Mouse (Mus musculus): ENCODE results near the gene Cpsf6. TPM values are rescaled to one million over a fixed set of nuclear protein-coding genes. Genes with fewer than 3 reads are reported as not detected.

Gene Cpsf6
- polyA plus RNA-seq, 1 experiment from 2014 or later, result 164 TPM

GRCm38 (mm10) chr10:117402403-117403333 lies 22.9 kb upstream of the Cpsf6 start:
- Histone ChIP-seq H3K36me3 (no peaks in the 10 kb centered on the region), H3K4me2 (no peak overlapping the region), H3K9ac (no peak overlapping the region), H3K4me1 (no peaks in the 10 kb centered on the region), H3K27ac (no peak overlapping the region), H3K27me3 (no peaks in the 10 kb centered on the region), H3K4me3 (replicated peaks) (no peak overlapping the region), H3K9me3 (replicated peaks) (no peaks in the 10 kb centered on the region)
- 75% methylated on average over 20 of the region's 20 CpGs for WGBS
- ATAC-seq (replicated peaks; ENCODE audit: low FRiP score), result no peak

- Histone ChIP-seq H3K9ac (no peak overlapping the region), H3K36me3 (no peaks in the 10 kb centered on the region), H3K4me3 (replicated peaks) (no peak overlapping the region), H3K4me2 (no peak overlapping the region), H3K4me1 (peaks cover 5% of the 10 kb centered on the region; the same call in 1 of the 2 replicates), H3K27ac (no peak overlapping the region), H3K27me3 (no peaks in the 10 kb centered on the region), H3K9me3 (replicated peaks) (no peaks in the 10 kb centered on the region)
- ATAC-seq (replicated peaks; ENCODE audit: low FRiP score), result no peak
- 83% methylated on average over 4 of the region's 4 CpGs for WGBS
Observed at GRCm38 (mm10) chr10:117401364-117401763, 21.5 kb upstream of the Cpsf6 start.

GRCm38 (mm10) chr10:117400246-117400954 lies 20.6 kb upstream of the Cpsf6 start:
- H3K27me3 ChIP-seq, result no peaks in the 10 kb centered on the region
- no peak for ATAC-seq (replicated peaks; ENCODE audit: low FRiP score)
- H3K4me3 ChIP-seq (replicated peaks), result no peak overlapping the region
- no peaks in the 10 kb centered on the region for H3K9me3 ChIP-seq (replicated peaks)
- no peak overlapping the region for H3K9ac ChIP-seq
- no peak overlapping the region for H3K4me2 ChIP-seq
- no peak overlapping the region for H3K27ac ChIP-seq
- 85% methylated on average over 4 of the region's 4 CpGs for WGBS
- H3K4me1 ChIP-seq, result peaks cover 6% of the 10 kb centered on the region; the same call in 1 of the 2 replicates
- no peaks in the 10 kb centered on the region for H3K36me3 ChIP-seq

DNA sequence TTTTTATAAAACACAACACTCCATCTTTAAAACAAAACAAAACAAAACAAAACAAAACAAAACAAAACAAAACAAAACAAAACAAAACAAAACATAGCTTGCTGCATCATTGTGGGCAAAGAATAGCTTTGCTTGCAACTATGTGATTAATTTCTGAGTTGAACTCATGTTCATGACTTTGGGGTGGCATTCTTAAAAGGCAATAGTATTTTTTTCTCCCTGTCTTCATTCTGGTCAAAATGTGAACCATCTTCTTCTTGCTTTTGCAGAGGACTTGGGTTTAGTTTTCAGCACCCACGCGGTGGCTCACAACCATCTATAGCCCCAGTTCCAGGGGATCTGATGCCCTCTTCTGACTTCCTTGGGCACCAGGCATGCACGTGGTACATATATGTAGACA lies 20.0 kb upstream of the Cpsf6 start:
- Histone ChIP-seq H3K36me3 (no peaks in the 10 kb centered on the region), H3K9me3 (replicated peaks) (no peaks in the 10 kb centered on the region), H3K9ac (no peak overlapping the region), H3K27me3 (no peaks in the 10 kb centered on the region), H3K4me3 (replicated peaks) (no peak overlapping the region), H3K27ac (no peak overlapping the region), H3K4me2 (no peak overlapping the region), H3K4me1 (peaks cover 6% of the 10 kb centered on the region; the same call in 1 of the 2 replicates)
- ATAC-seq (replicated peaks; ENCODE audit: low FRiP score), result no peak
- WGBS, result 91% methylated on average over 3 of the region's 3 CpGs

- Histone ChIP-seq H3K4me1 (peaks cover 6% of the 10 kb centered on the region; the same call in 1 of the 2 replicates), H3K36me3 (no peaks in the 10 kb centered on the region), H3K27ac (no peak overlapping the region), H3K4me2 (no peak overlapping the region), H3K27me3 (no peaks in the 10 kb centered on the region), H3K9ac (no peak overlapping the region), H3K9me3 (replicated peaks) (no peaks in the 10 kb centered on the region), H3K4me3 (replicated peaks) (no peak overlapping the region)
- no peak for ATAC-seq (replicated peaks; ENCODE audit: low FRiP score)
- WGBS, result 72% methylated on average over 1 of the region's 2 CpGs
Observed at GRCm38 (mm10) chr10:117399196-117399595, 19.4 kb upstream of the Cpsf6 start.

DNA sequence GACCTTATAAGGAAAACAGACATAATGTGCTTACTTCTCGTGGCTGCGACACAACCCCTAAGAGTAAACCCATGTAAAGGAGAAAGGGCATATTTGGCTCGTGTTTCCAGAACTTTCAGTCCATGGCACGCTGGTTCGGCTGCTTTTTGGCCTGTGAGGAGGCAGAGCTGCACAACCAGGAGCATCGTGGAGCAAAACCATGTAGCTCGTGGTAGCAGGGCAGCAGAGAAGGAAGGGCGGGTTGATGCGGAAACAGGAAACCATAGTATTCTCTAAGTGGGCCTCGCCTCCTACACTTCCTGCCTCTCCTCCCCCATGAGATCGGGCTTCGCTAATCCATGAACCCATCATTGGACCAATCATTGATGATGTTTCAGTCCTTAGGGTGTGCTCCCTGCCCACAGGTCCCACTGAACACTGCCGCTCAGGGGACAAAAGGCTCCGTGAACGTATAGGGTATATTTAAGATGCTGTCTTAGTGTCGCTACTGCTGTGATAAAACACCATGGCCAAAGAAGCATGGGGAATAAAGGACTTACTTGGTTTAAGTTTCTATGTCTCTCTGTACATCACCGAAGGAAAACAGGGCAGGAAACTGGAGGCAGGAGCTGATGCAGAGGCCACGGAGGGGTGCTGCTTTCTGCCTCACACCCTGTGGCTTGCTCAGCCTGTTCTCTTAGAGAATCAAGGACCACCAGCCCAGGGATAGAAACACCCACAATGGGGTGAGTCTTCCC lies 18.4 kb upstream of the Cpsf6 start:
- no peak overlapping the region for H3K4me2 ChIP-seq
- H3K27me3 ChIP-seq, result no peaks in the 10 kb centered on the region
- no peaks in the 10 kb centered on the region for H3K9me3 ChIP-seq (replicated peaks)
- H3K27ac ChIP-seq, result no peak overlapping the region
- H3K36me3 ChIP-seq, result no peaks in the 10 kb centered on the region
- no peak overlapping the region for H3K4me3 ChIP-seq (replicated peaks)
- H3K9ac ChIP-seq, result no peak overlapping the region
- ATAC-seq (replicated peaks; ENCODE audit: low FRiP score), result no peak
- peaks cover 12% of the 10 kb centered on the region; the same call in 1 of the 2 replicates for H3K4me1 ChIP-seq
- WGBS, result 67% methylated on average over 18 of the region's 18 CpGs

DNA sequence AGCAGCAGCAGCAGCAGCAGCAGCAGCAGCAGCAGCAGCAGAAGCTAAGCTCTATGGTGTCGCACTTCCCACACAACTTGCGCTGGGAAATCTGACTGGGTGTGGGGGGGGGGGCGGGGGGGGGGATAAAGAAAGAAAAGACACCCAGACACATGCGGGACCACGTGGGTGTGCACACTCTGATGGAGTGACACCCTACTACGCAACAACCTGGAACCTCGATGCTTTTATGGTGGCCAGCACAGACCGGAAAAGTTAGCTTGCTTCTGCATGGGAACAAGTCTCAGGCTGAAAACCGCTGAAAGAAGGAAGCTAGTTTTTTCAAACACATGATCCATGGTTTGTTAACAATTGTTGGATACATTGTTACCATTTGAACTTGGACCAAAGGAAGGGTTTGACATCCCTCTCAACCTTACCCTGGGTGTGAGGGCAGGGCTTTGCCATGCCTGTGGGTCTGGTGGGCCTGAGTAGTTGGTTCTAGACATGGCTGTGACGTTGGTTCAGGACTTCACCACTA lies 17.4 kb upstream of the Cpsf6 start:
- H3K4me3 ChIP-seq (replicated peaks), result peak overlapping the region; percentile 17; the same call in 1 of the 2 replicates
- WGBS, result 67% methylated on average over 8 of the region's 10 CpGs
- no peak for ATAC-seq (replicated peaks; ENCODE audit: low FRiP score)
- H3K9ac ChIP-seq, result no peak overlapping the region
- H3K27me3 ChIP-seq, result no peaks in the 10 kb centered on the region
- H3K4me2 ChIP-seq, result peak overlapping the region; percentile 49
- H3K27ac ChIP-seq, result no peak overlapping the region
- H3K36me3 ChIP-seq, result no peaks in the 10 kb centered on the region
- peaks cover 12% of the 10 kb centered on the region; the same call in 1 of the 2 replicates for H3K4me1 ChIP-seq
- no peaks in the 10 kb centered on the region for H3K9me3 ChIP-seq (replicated peaks)

GRCm38 (mm10) chr10:117396386-117397048 lies 16.7 kb upstream of the Cpsf6 start:
- H3K9ac ChIP-seq, result no peak overlapping the region
- H3K27ac ChIP-seq, result no peak overlapping the region
- WGBS, result 33% methylated on average over 18 of the region's 18 CpGs
- peak overlapping the region; percentile 49 for H3K4me2 ChIP-seq
- H3K36me3 ChIP-seq, result no peaks in the 10 kb centered on the region
- no peaks in the 10 kb centered on the region for H3K27me3 ChIP-seq
- no peaks in the 10 kb centered on the region for H3K9me3 ChIP-seq (replicated peaks)
- H3K4me1 ChIP-seq, result peaks cover 12% of the 10 kb centered on the region; the same call in 1 of the 2 replicates
- peak; percentile 59; the same call in 1 of the 2 replicates for ATAC-seq (replicated peaks; ENCODE audit: low FRiP score)
- peak overlapping the region; percentile 17; the same call in 1 of the 2 replicates for H3K4me3 ChIP-seq (replicated peaks)

- Histone ChIP-seq H3K36me3 (no peaks in the 10 kb centered on the region), H3K4me1 (peaks cover 12% of the 10 kb centered on the region; the same call in 1 of the 2 replicates), H3K4me2 (no peak overlapping the region), H3K4me3 (replicated peaks) (no peak overlapping the region), H3K27ac (no peak overlapping the region), H3K9ac (no peak overlapping the region), H3K27me3 (0 out of 2 replicates have a peak, but pooled peaks cover 4% of the 10 kb centered on the region), H3K9me3 (replicated peaks) (no peaks in the 10 kb centered on the region)
- WGBS, result 90% methylated on average over 2 of the region's 2 CpGs
- ATAC-seq (replicated peaks; ENCODE audit: low FRiP score), result no peak
Observed at GRCm38 (mm10) chr10:117395801-117396200, 16.0 kb upstream of the Cpsf6 start.

DNA sequence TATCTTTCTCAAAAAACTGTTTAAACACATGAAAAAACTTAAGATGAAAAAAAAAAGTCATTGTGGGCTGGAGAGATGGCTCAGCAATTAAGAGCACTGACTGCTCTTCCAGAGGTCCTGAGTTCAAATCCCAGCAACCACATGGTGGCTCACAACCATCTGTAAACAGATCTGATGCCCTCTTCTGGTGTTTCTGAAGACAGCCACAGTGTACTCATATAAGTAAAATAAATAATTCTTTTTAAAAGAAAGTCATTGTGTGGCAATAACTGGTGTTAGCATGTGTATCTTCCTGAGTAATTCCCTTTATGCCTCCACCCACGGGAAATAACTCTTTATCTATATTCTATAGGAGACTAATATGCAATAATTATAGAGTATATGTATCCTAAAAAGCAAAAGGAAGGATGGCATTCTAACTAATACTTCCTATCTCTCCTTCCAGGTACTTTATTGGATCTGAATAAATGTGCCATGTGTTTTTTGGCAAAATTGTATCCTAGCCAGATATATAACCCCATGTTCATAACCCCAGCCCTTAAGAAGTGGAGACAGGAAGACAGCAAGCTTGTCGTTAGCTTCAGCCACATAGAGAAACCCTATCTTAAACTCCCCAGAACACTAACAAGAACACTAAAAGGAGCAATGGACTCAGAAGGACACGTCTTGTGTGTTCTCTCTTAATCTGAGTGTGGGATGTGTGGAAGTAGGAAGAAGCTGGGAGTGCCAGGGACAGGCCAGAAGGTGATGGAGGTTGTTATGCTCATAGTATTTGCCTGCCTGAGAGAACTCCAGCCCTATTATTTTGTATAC lies 15.1 kb upstream of the Cpsf6 start:
- Histone ChIP-seq H3K4me1 (peaks cover 12% of the 10 kb centered on the region; the same call in 1 of the 2 replicates), H3K27ac (no peak overlapping the region), H3K27me3 (0 out of 2 replicates have a peak, but pooled peaks cover 4% of the 10 kb centered on the region), H3K36me3 (no peaks in the 10 kb centered on the region), H3K9me3 (replicated peaks) (no peaks in the 10 kb centered on the region), H3K9ac (no peak overlapping the region), H3K4me3 (replicated peaks) (no peak overlapping the region), H3K4me2 (no peak overlapping the region)
- ATAC-seq (replicated peaks; ENCODE audit: low FRiP score), result no peak
- WGBS, result 73% methylated on average over 3 of the region's 3 CpGs
